In genomic region chr11:117810401-117811046, GRCm38 (mm10) we compare ENCODE assay signal across 8 mouse cellular contexts. TPM values are rescaled to one million over a fixed set of nuclear protein-coding genes. Genes with fewer than 3 reads are reported as not detected.
A peak's percentile ranks its signal among the peaks of the same experiment; 100 is the strongest.
DNase-seq lines count a peak whose midpoint lies in the region; ATAC-seq and TF ChIP-seq lines count a peak whose summit lies in the region.

No protein-coding gene starts in this region.

- under 1% methylated on average over 21 of the region's 21 CpGs for WGBS in hindbrain, embryonic 11.5 days

- peak; percentile 86 for ATAC-seq in G1E (ENCODE audit: extremely low read depth, insufficient number of reproducible peaks, low FRiP score, poor library complexity, severe bottlenecking)
- ATAC-seq in hindbrain, embryonic 11.5 days (ENCODE audit: low FRiP score), result peak; percentile 67; the same call in 1 of the 2 replicates
- ATAC-seq in megakaryocyte, adult 5-6 weeks (ENCODE audit: poor library complexity, severe bottlenecking), result peak; percentile 79

- no peaks in the 10 kb centered on the region for H3K9me3 ChIP-seq in G1E (replicated peaks)
- H3K9me3 ChIP-seq in hindbrain, embryonic 11.5 days (ENCODE audit: control insufficient read depth, low read length), result no peaks in the 10 kb centered on the region

- peak; percentile 81 for DNase-seq in G1E (ENCODE audit: low spot score)
- peak; percentile 76 for DNase-seq in c-Kit-negative CD71-positive TER-119-positive erythroid progenitor cells, embryonic 14.5 days (ENCODE audit: low read depth, low spot score)
- DNase-seq in forelimb bud, embryonic 11.5 days (ENCODE audit: low read depth, low spot score), result peak; percentile 74
- DNase-seq in hindbrain, embryonic 11.5 days (ENCODE audit: low spot score), result peak; percentile 86
- peak; percentile 50 to 54 for DNase-seq in layer of hippocampus, postnatal 36 days
- peak; percentile 65 for DNase-seq in retina, postnatal 7 days (ENCODE audit: low read depth, low spot score)
- DNase-seq in urinary bladder, adult 18-20 months (ENCODE audit: low spot score in 2 of 2), result peak; percentile 78 to 86

- 0 out of 2 replicates have a peak, but pooled peaks have one; percentile 31 for TF ChIP-seq CTCF in G1E (IDR thresholded peaks at IDR 0.05; ENCODE audit: low read depth, low read length)

- H3K27ac ChIP-seq in hindbrain, embryonic 11.5 days (ENCODE audit: low read depth, low read length), result no peak overlapping the region

- H3K36me3 ChIP-seq in G1E (replicated peaks), result peaks cover 78% of the 10 kb centered on the region
- no peaks in the 10 kb centered on the region; the same call in 1 of the 2 replicates for H3K36me3 ChIP-seq in hindbrain, embryonic 11.5 days (ENCODE audit: control insufficient read depth, insufficient read depth, low read length)

- H3K9ac ChIP-seq in hindbrain, embryonic 11.5 days (ENCODE audit: low read depth, low read length), result peak overlapping the region; percentile 64

- peak overlapping the region; percentile 100 for H3K4me2 ChIP-seq in hindbrain, embryonic 11.5 days (replicated peaks; ENCODE audit: low read depth, low read length)

- H3K4me3 ChIP-seq in G1E (ENCODE audit: low read depth, low read length), result peak overlapping the region; percentile 99
- peak overlapping the region; percentile 62 for H3K4me3 ChIP-seq in hindbrain, embryonic 11.5 days (ENCODE audit: low read depth, low read length)

- H3K27me3 ChIP-seq in G1E (ENCODE audit: insufficient read depth, low read length), result no peaks in the 10 kb centered on the region
- H3K27me3 ChIP-seq in hindbrain, embryonic 11.5 days (ENCODE audit: control insufficient read depth, insufficient read depth, low read length), result peaks cover 5% of the 10 kb centered on the region; the same call in 1 of the 2 replicates

- peaks cover 71% of the 10 kb centered on the region for H3K4me1 ChIP-seq in G1E (ENCODE audit: insufficient read depth, low read depth, low read length)
- peaks cover 5% of the 10 kb centered on the region; the same call in 1 of the 2 replicates for H3K4me1 ChIP-seq in hindbrain, embryonic 11.5 days (replicated peaks; ENCODE audit: control insufficient read depth, insufficient read depth, low read length)

RNA-seq across cellular contexts. Expression of gene Gm20708, which starts 1.1 kb away (rescaled TPM):
- total RNA-seq in G1E (2014; fragmentation: Nextera tagmentation) (8.7 TPM in 2 replicates), G1E (2017) (0.29 TPM in 1 of 2 replicates, not detected in the other)
- polyA plus RNA-seq in G1E (2012), result 0.07 and 0.09 TPM in 2 replicates
- polyA plus RNA-seq in hindbrain, embryonic 11.5 days (2014; fragmentation: Nextera tagmentation; extraction: Ambion mirVana), result 0.83 and 1.2 TPM in 2 replicates
- 1 to 10 TPM; 1.5 to 1.7 TPM for total RNA-seq in layer of hippocampus, postnatal 36 days (2021)
- 1.1 and 2.2 TPM in 2 replicates for total RNA-seq in megakaryocyte, adult 5-6 weeks (2015)
- 1.1 TPM in 1 of 2 replicates, not detected in the other for total RNA-seq in megakaryocyte, adult 5-6 weeks (2017)

RNA-seq across cellular contexts. Expression of gene Syngr2, which starts 1.1 kb away (rescaled TPM):
- total RNA-seq in G1E (2014; fragmentation: Nextera tagmentation), result 221 and 236 TPM in 2 replicates
- total RNA-seq in G1E (2017), result 95.8 and 105 TPM in 2 replicates
- polyA plus RNA-seq in G1E (2012), result 189 and 211 TPM in 2 replicates
- 28.0 and 33.7 TPM in 2 replicates for polyA plus RNA-seq in hindbrain, embryonic 11.5 days (2014; fragmentation: Nextera tagmentation; extraction: Ambion mirVana)
- total RNA-seq in layer of hippocampus, postnatal 36 days (2021), result 10 to 100 TPM; 10.4 to 16.9 TPM
- 225 and 241 TPM in 2 replicates for total RNA-seq in megakaryocyte, adult 5-6 weeks (2015)
- total RNA-seq in megakaryocyte, adult 5-6 weeks (2017), result 163 and 176 TPM in 2 replicates

RNA-seq across cellular contexts. Expression of gene 6030468B19Rik, which starts 13.1 kb away (rescaled TPM):
- total RNA-seq in G1E (2014; fragmentation: Nextera tagmentation) (5.0 and 20.9 TPM in 2 replicates), G1E (2017) (3.3 and 4.2 TPM in 2 replicates)
- polyA plus RNA-seq in G1E (2012), result 10.3 and 11.7 TPM in 2 replicates
- polyA plus RNA-seq in hindbrain, embryonic 11.5 days (2014; fragmentation: Nextera tagmentation; extraction: Ambion mirVana), result 1.5 TPM in 1 of 2 replicates, not detected in the other
- under 1 TPM in 1 of 2 experiments, not detected in 1; 0.61 TPM for total RNA-seq in layer of hippocampus, postnatal 36 days (2021)
- 0.60 TPM in 1 of 2 replicates, not detected in the other for total RNA-seq in megakaryocyte, adult 5-6 weeks (2015)
- 0.53 TPM in 1 of 2 replicates, not detected in the other for total RNA-seq in megakaryocyte, adult 5-6 weeks (2017)

RNA-seq across cellular contexts. Expression of gene Afmid, which starts 15.2 kb away (rescaled TPM):
- total RNA-seq in G1E (2014; fragmentation: Nextera tagmentation), result 8.1 and 23.0 TPM in 2 replicates
- 6.4 and 6.9 TPM in 2 replicates for total RNA-seq in G1E (2017)
- polyA plus RNA-seq in G1E (2012), result 3.5 and 3.7 TPM in 2 replicates
- 3.4 and 3.5 TPM in 2 replicates for polyA plus RNA-seq in hindbrain, embryonic 11.5 days (2014; fragmentation: Nextera tagmentation; extraction: Ambion mirVana)
- 1 to 10 TPM; 3.8 to 4.0 TPM for total RNA-seq in layer of hippocampus, postnatal 36 days (2021)
- 2.4 and 3.0 TPM in 2 replicates for total RNA-seq in megakaryocyte, adult 5-6 weeks (2015)
- 2.8 and 4.7 TPM in 2 replicates for total RNA-seq in megakaryocyte, adult 5-6 weeks (2017)

RNA-seq across cellular contexts. Expression of gene Tk1, which starts 15.4 kb away (rescaled TPM):
- total RNA-seq in G1E (2014; fragmentation: Nextera tagmentation) (63.5 and 75.8 TPM in 2 replicates), G1E (2017) (73.2 and 85.0 TPM in 2 replicates)
- polyA plus RNA-seq in G1E (2012), result 51.3 and 77.0 TPM in 2 replicates
- polyA plus RNA-seq in hindbrain, embryonic 11.5 days (2014; fragmentation: Nextera tagmentation; extraction: Ambion mirVana), result 73.3 and 84.3 TPM in 2 replicates
- under 1 TPM; 0.88 to 0.97 TPM for total RNA-seq in layer of hippocampus, postnatal 36 days (2021)
- 126 and 127 TPM in 2 replicates for total RNA-seq in megakaryocyte, adult 5-6 weeks (2015)
- total RNA-seq in megakaryocyte, adult 5-6 weeks (2017), result 60.0 and 73.7 TPM in 2 replicates

Comparison
In these comparisons a context has a peak if more than half of its experiments do, and no peak if none do; other contexts are left out.
1. RNA of gene Syngr2, which starts 1.1 kb away (total RNA-seq): 95.8 to 236 TPM in G1E and 163 to 241 TPM in megakaryocyte, adult 5-6 weeks; 10.4 to 16.9 TPM in layer of hippocampus, postnatal 36 days; every median in the first group is over 4 times any median in the second.
2. Peak in every context shown above with its lines, with median percentiles within 50 percentile points of each other: ATAC-seq and DNase-seq.